Mouse (Mus musculus): ENCODE measurements around the gene Pygb. TPM values are rescaled to one million over a fixed set of nuclear protein-coding genes. Genes with fewer than 3 reads are reported as not detected.

Pygb gene
- polyA plus RNA-seq, 1 experiment from 2014 or later: 57.8 TPM

GRCm38 (mm10) chr2:150810603-150811002 is 24.1 kb downstream of the Pygb start:
- Histone ChIP-seq H3K4me2 (replicated peaks; ENCODE audit: low read depth, low read length) (no peak overlapping the region), H3K4me1 (ENCODE audit: control insufficient read depth, insufficient read depth, low read length) (no peaks in the 10 kb centered on the region), H3K9me3 (ENCODE audit: control insufficient read depth, low read length) (no peaks in the 10 kb centered on the region), H3K36me3 (ENCODE audit: control insufficient read depth, insufficient read depth, low read length) (peaks cover 89% of the 10 kb centered on the region), H3K4me3 (ENCODE audit: low read length) (no peak overlapping the region), H3K9ac (ENCODE audit: low read depth, low read length) (no peak overlapping the region), H3K27ac (ENCODE audit: low read depth, low read length) (no peak overlapping the region), H3K27me3 (ENCODE audit: control insufficient read depth, insufficient read depth, low read length) (no peaks in the 10 kb centered on the region)
- 88% methylated on average over 5 of the region's 5 CpGs for whole genome bisulfite sequencing
- ATAC-seq (ENCODE audit: low FRiP score, low TSS enrichment): no peak

GRCm38 (mm10) chr2:150812816-150813215 is 26.3 kb downstream of the Pygb start:
- Histone ChIP-seq H3K4me1 (ENCODE audit: control insufficient read depth, insufficient read depth, low read length) (no peaks in the 10 kb centered on the region), H3K27me3 (ENCODE audit: control insufficient read depth, insufficient read depth, low read length) (no peaks in the 10 kb centered on the region), H3K4me2 (replicated peaks; ENCODE audit: low read depth, low read length) (no peak overlapping the region), H3K9ac (ENCODE audit: low read depth, low read length) (no peak overlapping the region), H3K27ac (ENCODE audit: low read depth, low read length) (no peak overlapping the region), H3K4me3 (ENCODE audit: low read length) (no peak overlapping the region), H3K9me3 (ENCODE audit: control insufficient read depth, low read length) (no peaks in the 10 kb centered on the region), H3K36me3 (ENCODE audit: control insufficient read depth, insufficient read depth, low read length) (peaks cover 87% of the 10 kb centered on the region)
- no peak for ATAC-seq (ENCODE audit: low FRiP score, low TSS enrichment)
- WGBS: 92% methylated on average over 6 of the region's 6 CpGs

GRCm38 (mm10) chr2:150816676-150817402 is 30.3 kb downstream of the Pygb start:
- H3K9ac ChIP-seq (ENCODE audit: low read depth, low read length): no peak overlapping the region
- no peak overlapping the region for H3K4me3 ChIP-seq (ENCODE audit: low read length)
- no peaks in the 10 kb centered on the region for H3K27me3 ChIP-seq (ENCODE audit: control insufficient read depth, insufficient read depth, low read length)
- ATAC-seq (ENCODE audit: low FRiP score, low TSS enrichment): no peak
- no peak overlapping the region for H3K27ac ChIP-seq (ENCODE audit: low read depth, low read length)
- WGBS: 92% methylated on average over 18 of the region's 18 CpGs
- no peak overlapping the region for H3K4me2 ChIP-seq (replicated peaks; ENCODE audit: low read depth, low read length)
- no peaks in the 10 kb centered on the region for H3K9me3 ChIP-seq (ENCODE audit: control insufficient read depth, low read length)
- no peaks in the 10 kb centered on the region for H3K4me1 ChIP-seq (ENCODE audit: control insufficient read depth, insufficient read depth, low read length)
- H3K36me3 ChIP-seq (ENCODE audit: control insufficient read depth, insufficient read depth, low read length): peaks cover 81% of the 10 kb centered on the region

GRCm38 (mm10) chr2:150818742-150819141 is 32.2 kb downstream of the Pygb start:
- WGBS: 80% methylated on average over 8 of the region's 8 CpGs
- H3K4me2 ChIP-seq (replicated peaks; ENCODE audit: low read depth, low read length): no peak overlapping the region
- H3K27me3 ChIP-seq (ENCODE audit: control insufficient read depth, insufficient read depth, low read length): no peaks in the 10 kb centered on the region
- no peak for ATAC-seq (ENCODE audit: low FRiP score, low TSS enrichment)
- H3K4me3 ChIP-seq (ENCODE audit: low read length): no peak overlapping the region
- no peaks in the 10 kb centered on the region for H3K9me3 ChIP-seq (ENCODE audit: control insufficient read depth, low read length)
- no peaks in the 10 kb centered on the region for H3K4me1 ChIP-seq (ENCODE audit: control insufficient read depth, insufficient read depth, low read length)
- no peak overlapping the region for H3K9ac ChIP-seq (ENCODE audit: low read depth, low read length)
- H3K27ac ChIP-seq (ENCODE audit: low read depth, low read length): no peak overlapping the region
- H3K36me3 ChIP-seq (ENCODE audit: control insufficient read depth, insufficient read depth, low read length): peaks cover 74% of the 10 kb centered on the region

- no peaks in the 10 kb centered on the region for H3K4me1 ChIP-seq (ENCODE audit: control insufficient read depth, insufficient read depth, low read length)
- no peak for ATAC-seq (ENCODE audit: low FRiP score, low TSS enrichment)
- no peaks in the 10 kb centered on the region for H3K27me3 ChIP-seq (ENCODE audit: control insufficient read depth, insufficient read depth, low read length)
- H3K4me2 ChIP-seq (replicated peaks; ENCODE audit: low read depth, low read length): no peak overlapping the region
- peaks cover 70% of the 10 kb centered on the region for H3K36me3 ChIP-seq (ENCODE audit: control insufficient read depth, insufficient read depth, low read length)
- no peak overlapping the region for H3K9ac ChIP-seq (ENCODE audit: low read depth, low read length)
- H3K9me3 ChIP-seq (ENCODE audit: control insufficient read depth, low read length): no peaks in the 10 kb centered on the region
- WGBS: 93% methylated on average over 8 of the region's 8 CpGs
- no peak overlapping the region for H3K4me3 ChIP-seq (ENCODE audit: low read length)
- no peak overlapping the region for H3K27ac ChIP-seq (ENCODE audit: low read depth, low read length)
Observed at GRCm38 (mm10) chr2:150820720-150821119, 34.2 kb downstream of the Pygb start.

- H3K27me3 ChIP-seq (ENCODE audit: control insufficient read depth, insufficient read depth, low read length): no peaks in the 10 kb centered on the region
- no peak overlapping the region for H3K27ac ChIP-seq (ENCODE audit: low read depth, low read length)
- H3K9ac ChIP-seq (ENCODE audit: low read depth, low read length): no peak overlapping the region
- H3K4me1 ChIP-seq (ENCODE audit: control insufficient read depth, insufficient read depth, low read length): no peaks in the 10 kb centered on the region
- no peak overlapping the region for H3K4me3 ChIP-seq (ENCODE audit: low read length)
- 87% methylated on average over 8 of the region's 8 CpGs for WGBS
- ATAC-seq (ENCODE audit: low FRiP score, low TSS enrichment): no peak
- H3K36me3 ChIP-seq (ENCODE audit: control insufficient read depth, insufficient read depth, low read length): peaks cover 77% of the 10 kb centered on the region
- H3K9me3 ChIP-seq (ENCODE audit: control insufficient read depth, low read length): no peaks in the 10 kb centered on the region
- no peak overlapping the region for H3K4me2 ChIP-seq (replicated peaks; ENCODE audit: low read depth, low read length)
Observed at GRCm38 (mm10) chr2:150822987-150823386, 36.5 kb downstream of the Pygb start.

GRCm38 (mm10) chr2:150826426-150826825 is 39.9 kb downstream of the Pygb start:
- no peak overlapping the region for H3K9ac ChIP-seq (ENCODE audit: low read depth, low read length)
- H3K27ac ChIP-seq (ENCODE audit: low read depth, low read length): no peak overlapping the region
- no peaks in the 10 kb centered on the region for H3K9me3 ChIP-seq (ENCODE audit: control insufficient read depth, low read length)
- no peak overlapping the region for H3K4me3 ChIP-seq (ENCODE audit: low read length)
- WGBS: 88% methylated on average over 3 of the region's 3 CpGs
- H3K4me2 ChIP-seq (replicated peaks; ENCODE audit: low read depth, low read length): no peak overlapping the region
- H3K27me3 ChIP-seq (ENCODE audit: control insufficient read depth, insufficient read depth, low read length): no peaks in the 10 kb centered on the region
- no peak for ATAC-seq (ENCODE audit: low FRiP score, low TSS enrichment)
- peaks cover 82% of the 10 kb centered on the region for H3K36me3 ChIP-seq (ENCODE audit: control insufficient read depth, insufficient read depth, low read length)
- no peaks in the 10 kb centered on the region for H3K4me1 ChIP-seq (ENCODE audit: control insufficient read depth, insufficient read depth, low read length)

- H3K27ac ChIP-seq (ENCODE audit: low read depth, low read length): no peak overlapping the region
- H3K36me3 ChIP-seq (ENCODE audit: control insufficient read depth, insufficient read depth, low read length): peaks cover 92% of the 10 kb centered on the region
- H3K4me3 ChIP-seq (ENCODE audit: low read length): no peak overlapping the region
- no peak for ATAC-seq (ENCODE audit: low FRiP score, low TSS enrichment)
- WGBS: 92% methylated on average over 3 of the region's 3 CpGs
- H3K9me3 ChIP-seq (ENCODE audit: control insufficient read depth, low read length): no peaks in the 10 kb centered on the region
- H3K4me2 ChIP-seq (replicated peaks; ENCODE audit: low read depth, low read length): no peak overlapping the region
- H3K4me1 ChIP-seq (ENCODE audit: control insufficient read depth, insufficient read depth, low read length): no peaks in the 10 kb centered on the region
- H3K27me3 ChIP-seq (ENCODE audit: control insufficient read depth, insufficient read depth, low read length): no peaks in the 10 kb centered on the region
- no peak overlapping the region for H3K9ac ChIP-seq (ENCODE audit: low read depth, low read length)
Observed at GRCm38 (mm10) chr2:150828164-150828563, 41.6 kb downstream of the Pygb start.

- no peak overlapping the region for H3K27ac ChIP-seq (ENCODE audit: low read depth, low read length)
- no peak overlapping the region for H3K4me3 ChIP-seq (ENCODE audit: low read length)
- ATAC-seq (ENCODE audit: low FRiP score, low TSS enrichment): no peak
- H3K27me3 ChIP-seq (ENCODE audit: control insufficient read depth, insufficient read depth, low read length): no peaks in the 10 kb centered on the region
- no peak overlapping the region for H3K9ac ChIP-seq (ENCODE audit: low read depth, low read length)
- no peaks in the 10 kb centered on the region for H3K9me3 ChIP-seq (ENCODE audit: control insufficient read depth, low read length)
- peaks cover 92% of the 10 kb centered on the region for H3K36me3 ChIP-seq (ENCODE audit: control insufficient read depth, insufficient read depth, low read length)
- no peak overlapping the region for H3K4me2 ChIP-seq (replicated peaks; ENCODE audit: low read depth, low read length)
- no peaks in the 10 kb centered on the region for H3K4me1 ChIP-seq (ENCODE audit: control insufficient read depth, insufficient read depth, low read length)
- WGBS: 79% methylated on average over 4 of the region's 4 CpGs
Observed at GRCm38 (mm10) chr2:150828654-150829053, 42.1 kb downstream of the Pygb start.

All from kidney, embryonic 14.5 days (tissue).